In the genomic region with DNA sequence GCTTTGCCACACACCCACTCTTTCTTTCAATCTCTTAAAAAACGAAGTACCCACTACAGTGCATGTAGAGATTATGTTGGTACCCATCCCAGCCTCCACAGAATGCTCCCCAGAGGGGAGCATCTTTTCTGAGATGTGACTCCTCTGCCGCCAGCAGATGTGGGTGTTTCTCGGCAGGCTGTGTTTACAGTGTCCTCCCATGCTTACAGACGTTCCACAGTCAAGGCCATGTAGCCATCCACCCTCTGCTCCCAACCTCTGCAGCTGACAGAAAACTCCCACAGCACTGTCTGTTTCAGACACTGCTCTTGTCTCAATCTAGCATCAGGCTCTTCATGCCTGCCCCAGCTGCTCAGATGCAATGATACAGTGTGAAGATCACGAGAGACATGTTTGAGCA, we compare ENCODE assay signal across 21 mouse cellular contexts. TPM values are rescaled to one million over a fixed set of nuclear protein-coding genes. Genes with fewer than 3 reads are reported as not detected.
DNase-seq lines count a peak whose midpoint lies in the region; ATAC-seq and TF ChIP-seq lines count a peak whose summit lies in the region.
"Had no signal": no experiment of that assay in that cellular context is flagged by ENCODE, and none has a peak within 500 bp of the region (broad histone marks: within the 10 kb centered on the region; RNA-seq: fewer than 3 reads in every experiment).

No protein-coding gene starts in this region.

- peak; percentile 15 to 51 for DNase-seq in left cerebral cortex, adult 18-20 months (ENCODE audit: low spot score in 2 of 2)
- no peak for DNase-seq in left cerebral cortex, postnatal 14 days (ENCODE audit: low spot score in 2 of 2)
- peak; percentile 82 for DNase-seq in brain, adult 2 months (ENCODE audit: low read depth, low spot score)
- no peak for DNase-seq in hindbrain, embryonic 11.5 days (ENCODE audit: low spot score)
- no peak for DNase-seq in embryo, embryonic 9.5 days (ENCODE audit: extremely low spot score)
- DNase-seq: adrenal gland, adult 2 months; adrenal gland, postnatal 10 days; adrenal gland, postnatal 25 days; cerebellum, adult 11-12 months; cerebellum, adult 2 months; cerebellum, adult 9-10 months; cerebellum, postnatal 10 days; cerebellum, postnatal 25 days had no signal

- TF ChIP-seq POLR2A in olfactory bulb, adult 2 months (IDR thresholded peaks at IDR 0.05; ENCODE audit: insufficient read depth, low read depth, low read length) = no peak

- H3K36me3 ChIP-seq in hindbrain, embryonic 11.5 days (ENCODE audit: control insufficient read depth, insufficient read depth, low read length) = no peaks in the 10 kb centered on the region
- H3K36me3 ChIP-seq: embryonic facial prominence, embryonic 13.5 days; embryonic facial prominence, embryonic 15.5 days; forebrain, embryonic 10.5 days; forebrain, embryonic 12.5 days had no signal

- H3K9me3 ChIP-seq in hindbrain, embryonic 11.5 days (ENCODE audit: control insufficient read depth, low read length) = no peaks in the 10 kb centered on the region
- H3K9me3 ChIP-seq: embryonic facial prominence, embryonic 13.5 days; embryonic facial prominence, embryonic 15.5 days; forebrain, embryonic 10.5 days; forebrain, embryonic 12.5 days had no signal

- H3K27ac ChIP-seq in olfactory bulb, adult 2 months (ENCODE audit: insufficient read depth, low read depth, low read length) = peak overlapping the region; percentile 80
- no peak overlapping the region for H3K27ac ChIP-seq in hindbrain, embryonic 11.5 days (ENCODE audit: low read depth, low read length)
- H3K27ac ChIP-seq: embryonic facial prominence, embryonic 13.5 days; embryonic facial prominence, embryonic 15.5 days; forebrain, embryonic 10.5 days; forebrain, embryonic 12.5 days had no signal

- peaks cover 2% of the 10 kb centered on the region; the same call in 1 of the 2 replicates for H3K27me3 ChIP-seq in hindbrain, embryonic 11.5 days (ENCODE audit: control insufficient read depth, insufficient read depth, low read length)

- H3K4me1 ChIP-seq in olfactory bulb, adult 2 months (ENCODE audit: control insufficient read depth, insufficient read depth, low read length) = peaks cover 17% of the 10 kb centered on the region
- no peaks in the 10 kb centered on the region for H3K4me1 ChIP-seq in hindbrain, embryonic 11.5 days (replicated peaks; ENCODE audit: control insufficient read depth, insufficient read depth, low read length)

- H3K4me3 ChIP-seq in olfactory bulb, adult 2 months (ENCODE audit: insufficient read depth, low read depth, low read length) = no peak overlapping the region
- H3K4me3 ChIP-seq in hindbrain, embryonic 11.5 days (ENCODE audit: low read depth, low read length) = no peak overlapping the region
- H3K4me3 ChIP-seq: embryonic facial prominence, embryonic 13.5 days; embryonic facial prominence, embryonic 15.5 days; erythroblast, embryonic 14.5 days; forebrain, embryonic 10.5 days; forebrain, embryonic 12.5 days had no signal

- intact Hi-C loops in left cerebral cortex, postnatal 14 days (cut with DNase I) = no loop called here

- H3K9ac ChIP-seq in hindbrain, embryonic 11.5 days (ENCODE audit: low read depth, low read length) = no peak overlapping the region
- H3K9ac ChIP-seq: embryonic facial prominence, embryonic 13.5 days; embryonic facial prominence, embryonic 15.5 days; forebrain, embryonic 12.5 days had no signal

- ATAC-seq in hindbrain, embryonic 11.5 days (ENCODE audit: low FRiP score) = no peak
- ATAC-seq: forebrain, embryonic 14.5 days; forebrain, embryonic 16.5 days had no signal

- no peak overlapping the region for H3K4me2 ChIP-seq in hindbrain, embryonic 11.5 days (replicated peaks; ENCODE audit: low read depth, low read length)
- H3K4me2 ChIP-seq: embryonic facial prominence, embryonic 13.5 days; embryonic facial prominence, embryonic 15.5 days; forebrain, embryonic 12.5 days had no signal

- no peak for TF ChIP-seq CTCF in olfactory bulb, adult 2 months (IDR thresholded peaks at IDR 0.05; ENCODE audit: insufficient read depth, low read depth, low read length)

- WGBS in olfactory bulb, adult 2 months = 35% methylated on average over 5 of the region's 5 CpGs
- 79% methylated on average over 5 of the region's 5 CpGs for WGBS in hindbrain, embryonic 11.5 days

RNA-seq across cellular contexts. Expression of gene Nav2, which starts 46.0 kb away (rescaled TPM):
- 10 to 100 TPM; 71.1 to 81.0 TPM for total RNA-seq in left cerebral cortex, adult 18-20 months (2021)
- 100 to 1,000 TPM in 1 of 2 experiments, 10 to 100 TPM in 1; 94.6 to 122 TPM for total RNA-seq in left cerebral cortex, postnatal 14 days (2021)
- polyA plus RNA-seq in olfactory bulb, adult 2 months (2012; ENCODE audit: insufficient read depth, insufficient read length, low replicate concordance, missing spikeins) = 56.0 and 57.3 TPM in 2 replicates
- 22.6 and 36.1 TPM in 2 replicates for polyA plus RNA-seq in hindbrain, embryonic 11.5 days (2014; fragmentation: Nextera tagmentation; extraction: Ambion mirVana)

Comparison
In these comparisons a context has a peak if more than half of its experiments do, and no peak if none do; other contexts are left out.
1. DNase-seq: peak in left cerebral cortex, adult 18-20 months (2 of 2) and brain, adult 2 months (single experiment); none in left cerebral cortex, postnatal 14 days (0 of 2), hindbrain, embryonic 11.5 days (single experiment) and embryo, embryonic 9.5 days (single experiment).